Mouse (Mus musculus): ENCODE results near the gene Nup107. TPM values are rescaled to one million over a fixed set of nuclear protein-coding genes. Genes with fewer than 3 reads are reported as not detected.

Gene Nup107
- polyA plus RNA-seq, 1 experiment from 2014 or later = 55.1 TPM

- H3K9ac ChIP-seq (ENCODE audit: low read length) = no peak overlapping the region
- H3K36me3 ChIP-seq (ENCODE audit: control insufficient read depth, insufficient read depth) = 0 out of 2 replicates have a peak, but pooled peaks cover 3% of the 10 kb centered on the region
- no peak overlapping the region for H3K4me2 ChIP-seq (ENCODE audit: low read depth, low read length)
- H3K27ac ChIP-seq (ENCODE audit: low read length) = no peak overlapping the region
- 51% methylated on average over 14 of the region's 14 CpGs for WGBS
- peaks cover 5% of the 10 kb centered on the region; the same call in 1 of the 2 replicates for H3K4me1 ChIP-seq (ENCODE audit: control insufficient read depth, insufficient read depth, low read length)
- no peak overlapping the region for H3K4me3 ChIP-seq (ENCODE audit: low read length)
- ATAC-seq (replicated peaks; ENCODE audit: extremely low read depth, insufficient read depth, low FRiP score) = no peak
- H3K27me3 ChIP-seq (ENCODE audit: control insufficient read depth, insufficient read depth, low read length) = no peaks in the 10 kb centered on the region
- H3K9me3 ChIP-seq (replicated peaks; ENCODE audit: control insufficient read depth, low read length) = no peaks in the 10 kb centered on the region
Measured at GRCm38 (mm10) chr10:117732962-117733592, 59.4 kb downstream of the Nup107 start.

GRCm38 (mm10) chr10:117732184-117732583, 60.3 kb downstream of the Nup107 start:
- 0 out of 2 replicates have a peak, but pooled peaks cover 3% of the 10 kb centered on the region for H3K36me3 ChIP-seq (ENCODE audit: control insufficient read depth, insufficient read depth)
- no peaks in the 10 kb centered on the region for H3K9me3 ChIP-seq (replicated peaks; ENCODE audit: control insufficient read depth, low read length)
- H3K4me1 ChIP-seq (ENCODE audit: control insufficient read depth, insufficient read depth, low read length) = peaks cover 5% of the 10 kb centered on the region; the same call in 1 of the 2 replicates
- ATAC-seq (replicated peaks; ENCODE audit: extremely low read depth, insufficient read depth, low FRiP score) = no peak
- no peak overlapping the region for H3K27ac ChIP-seq (ENCODE audit: low read length)
- H3K4me3 ChIP-seq (ENCODE audit: low read length) = no peak overlapping the region
- no peak overlapping the region for H3K9ac ChIP-seq (ENCODE audit: low read length)
- WGBS = 80% methylated on average over 5 of the region's 5 CpGs
- no peak overlapping the region for H3K4me2 ChIP-seq (ENCODE audit: low read depth, low read length)
- no peaks in the 10 kb centered on the region for H3K27me3 ChIP-seq (ENCODE audit: control insufficient read depth, insufficient read depth, low read length)

- no peak overlapping the region for H3K27ac ChIP-seq (ENCODE audit: low read length)
- ATAC-seq (replicated peaks; ENCODE audit: extremely low read depth, insufficient read depth, low FRiP score) = no peak
Measured at GRCm38 (mm10) chr10:117731244-117732101, 61.0 kb downstream of the Nup107 start.

GRCm38 (mm10) chr10:117730637-117731203, 61.8 kb downstream of the Nup107 start:
- no peak overlapping the region for H3K27ac ChIP-seq (ENCODE audit: low read length)
- WGBS = 89% methylated on average over 12 of the region's 12 CpGs

More at GRCm38 (mm10) chr10:117731244-117732101, 61.0 kb downstream of the Nup107 start:
- no peak overlapping the region for H3K4me3 ChIP-seq (ENCODE audit: low read length)
- H3K4me2 ChIP-seq (ENCODE audit: low read depth, low read length) = no peak overlapping the region
- H3K9me3 ChIP-seq (replicated peaks; ENCODE audit: control insufficient read depth, low read length) = no peaks in the 10 kb centered on the region
- H3K36me3 ChIP-seq (ENCODE audit: control insufficient read depth, insufficient read depth) = 0 out of 2 replicates have a peak, but pooled peaks cover 1% of the 10 kb centered on the region
- H3K27me3 ChIP-seq (ENCODE audit: control insufficient read depth, insufficient read depth, low read length) = no peaks in the 10 kb centered on the region
- H3K4me1 ChIP-seq (ENCODE audit: control insufficient read depth, insufficient read depth, low read length) = peaks cover 5% of the 10 kb centered on the region; the same call in 1 of the 2 replicates
- 49% methylated on average over 14 of the region's 15 CpGs for WGBS
- H3K9ac ChIP-seq (ENCODE audit: low read length) = no peak overlapping the region

GRCm38 (mm10) chr10:117730140-117730539, 62.4 kb downstream of the Nup107 start:
- H3K27ac ChIP-seq (ENCODE audit: low read length) = no peak overlapping the region
- no peak overlapping the region for H3K4me3 ChIP-seq (ENCODE audit: low read length)
- H3K36me3 ChIP-seq (ENCODE audit: control insufficient read depth, insufficient read depth) = no peaks in the 10 kb centered on the region
- H3K27me3 ChIP-seq (ENCODE audit: control insufficient read depth, insufficient read depth, low read length) = no peaks in the 10 kb centered on the region
- H3K9me3 ChIP-seq (replicated peaks; ENCODE audit: control insufficient read depth, low read length) = no peaks in the 10 kb centered on the region
- H3K4me1 ChIP-seq (ENCODE audit: control insufficient read depth, insufficient read depth, low read length) = peaks cover 5% of the 10 kb centered on the region; the same call in 1 of the 2 replicates
- 89% methylated on average over 7 of the region's 7 CpGs for WGBS
- H3K9ac ChIP-seq (ENCODE audit: low read length) = no peak overlapping the region
- no peak overlapping the region for H3K4me2 ChIP-seq (ENCODE audit: low read depth, low read length)
- ATAC-seq (replicated peaks; ENCODE audit: extremely low read depth, insufficient read depth, low FRiP score) = no peak

More at GRCm38 (mm10) chr10:117730637-117731203, 61.8 kb downstream of the Nup107 start:
- Histone ChIP-seq H3K4me3 (ENCODE audit: low read length) (no peak overlapping the region), H3K4me2 (ENCODE audit: low read depth, low read length) (no peak overlapping the region), H3K27me3 (ENCODE audit: control insufficient read depth, insufficient read depth, low read length) (no peaks in the 10 kb centered on the region), H3K36me3 (ENCODE audit: control insufficient read depth, insufficient read depth) (no peaks in the 10 kb centered on the region), H3K9ac (ENCODE audit: low read length) (no peak overlapping the region), H3K9me3 (replicated peaks; ENCODE audit: control insufficient read depth, low read length) (no peaks in the 10 kb centered on the region), H3K4me1 (ENCODE audit: control insufficient read depth, insufficient read depth, low read length) (peaks cover 5% of the 10 kb centered on the region; the same call in 1 of the 2 replicates)
- ATAC-seq (replicated peaks; ENCODE audit: extremely low read depth, insufficient read depth, low FRiP score) = no peak

GRCm38 (mm10) chr10:117729139-117729814, 63.2 kb downstream of the Nup107 start:
- Histone ChIP-seq H3K9me3 (replicated peaks; ENCODE audit: control insufficient read depth, low read length) (no peaks in the 10 kb centered on the region), H3K36me3 (ENCODE audit: control insufficient read depth, insufficient read depth) (no peaks in the 10 kb centered on the region), H3K4me1 (ENCODE audit: control insufficient read depth, insufficient read depth, low read length) (peaks cover 5% of the 10 kb centered on the region; the same call in 1 of the 2 replicates), H3K9ac (ENCODE audit: low read length) (no peak overlapping the region), H3K27ac (ENCODE audit: low read length) (no peak overlapping the region), H3K4me3 (ENCODE audit: low read length) (no peak overlapping the region), H3K4me2 (ENCODE audit: low read depth, low read length) (no peak overlapping the region), H3K27me3 (ENCODE audit: control insufficient read depth, insufficient read depth, low read length) (no peaks in the 10 kb centered on the region)
- no peak for ATAC-seq (replicated peaks; ENCODE audit: extremely low read depth, insufficient read depth, low FRiP score)
- WGBS = 45% methylated on average over 11 of the region's 11 CpGs

GRCm38 (mm10) chr10:117728574-117728973, 63.9 kb downstream of the Nup107 start:
- ATAC-seq (replicated peaks; ENCODE audit: extremely low read depth, insufficient read depth, low FRiP score) = no peak
- Histone ChIP-seq H3K4me2 (ENCODE audit: low read depth, low read length) (no peak overlapping the region), H3K9ac (ENCODE audit: low read length) (no peak overlapping the region), H3K27me3 (ENCODE audit: control insufficient read depth, insufficient read depth, low read length) (no peaks in the 10 kb centered on the region), H3K27ac (ENCODE audit: low read length) (no peak overlapping the region), H3K4me1 (ENCODE audit: control insufficient read depth, insufficient read depth, low read length) (peaks cover 5% of the 10 kb centered on the region; the same call in 1 of the 2 replicates), H3K4me3 (ENCODE audit: low read length) (no peak overlapping the region), H3K36me3 (ENCODE audit: control insufficient read depth, insufficient read depth) (no peaks in the 10 kb centered on the region), H3K9me3 (replicated peaks; ENCODE audit: control insufficient read depth, low read length) (no peaks in the 10 kb centered on the region)
- 69% methylated on average over 5 of the region's 5 CpGs for WGBS

GRCm38 (mm10) chr10:117727518-117728110, 64.9 kb downstream of the Nup107 start:
- H3K9ac ChIP-seq (ENCODE audit: low read length) = no peak overlapping the region
- no peak overlapping the region for H3K4me2 ChIP-seq (ENCODE audit: low read depth, low read length)
- H3K9me3 ChIP-seq (replicated peaks; ENCODE audit: control insufficient read depth, low read length) = no peaks in the 10 kb centered on the region
- no peak for ATAC-seq (replicated peaks; ENCODE audit: extremely low read depth, insufficient read depth, low FRiP score)
- WGBS = 67% methylated on average over 9 of the region's 9 CpGs
- no peak overlapping the region for H3K27ac ChIP-seq (ENCODE audit: low read length)
- H3K4me1 ChIP-seq (ENCODE audit: control insufficient read depth, insufficient read depth, low read length) = peaks cover 2% of the 10 kb centered on the region; the same call in 1 of the 2 replicates
- H3K36me3 ChIP-seq (ENCODE audit: control insufficient read depth, insufficient read depth) = no peaks in the 10 kb centered on the region
- H3K4me3 ChIP-seq (ENCODE audit: low read length) = no peak overlapping the region
- H3K27me3 ChIP-seq (ENCODE audit: control insufficient read depth, insufficient read depth, low read length) = no peaks in the 10 kb centered on the region

All from heart, embryonic 16.5 days (tissue).